Mouse (Mus musculus): ENCODE results near the gene Dnajc13.

Gene Dnajc13

DNA sequence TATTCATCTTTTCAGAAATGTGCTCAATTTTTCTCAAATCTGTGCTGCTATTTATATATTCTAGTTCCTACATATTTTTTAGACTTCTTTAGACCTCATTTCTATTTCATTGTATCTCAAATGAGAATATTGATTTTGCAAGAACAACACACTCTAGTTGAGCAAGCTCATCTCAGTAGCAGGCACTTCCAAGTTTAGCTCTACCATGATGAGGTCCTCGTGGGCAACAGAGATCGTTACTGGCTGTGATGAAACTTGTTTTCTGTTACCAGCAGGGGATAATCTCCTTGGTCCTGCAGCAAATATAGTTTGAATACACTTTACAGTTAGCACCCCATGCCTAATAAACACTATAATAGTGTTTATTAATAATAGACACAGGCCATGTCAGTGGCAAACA is 6.6 kb downstream of the Dnajc13 start:
- no peak for DNase-seq (ENCODE audit: extremely low spot score, low spot score)

DNA sequence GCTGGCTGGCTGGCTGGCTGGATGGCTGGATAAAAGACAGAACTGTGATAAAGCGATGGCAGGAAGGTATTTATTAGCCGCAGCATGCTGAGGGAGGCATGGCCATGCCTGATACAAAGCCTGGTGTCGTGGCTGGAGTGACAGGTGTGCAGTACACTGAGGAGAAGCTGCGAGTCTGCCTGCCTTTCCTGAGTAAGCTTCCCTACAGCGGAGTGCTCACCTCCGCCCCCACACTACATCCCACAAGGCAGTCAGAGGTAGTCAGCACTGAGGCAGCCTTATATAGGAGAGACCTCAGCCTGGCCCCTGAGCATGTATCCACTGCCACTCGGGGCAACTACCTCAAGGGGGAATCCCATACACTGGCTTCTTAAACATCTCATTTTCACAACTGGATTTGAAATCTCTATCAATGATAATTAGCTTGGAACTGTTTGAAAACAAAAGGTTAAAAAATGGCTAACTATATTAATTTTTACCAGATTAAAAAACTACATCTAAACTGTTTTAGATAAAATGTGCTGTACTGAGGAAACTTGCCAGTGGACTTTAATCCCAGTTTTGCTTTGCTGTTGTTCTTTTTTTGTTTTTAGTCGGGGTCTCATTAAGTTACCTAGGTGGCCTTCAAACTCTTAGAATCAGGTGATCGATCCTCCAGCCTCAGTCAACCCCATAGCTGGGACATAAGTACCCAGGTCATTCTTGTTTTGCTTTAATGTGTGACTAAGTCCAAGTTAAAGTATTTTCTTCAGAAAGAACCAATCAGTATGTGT is 8.1 kb downstream of the Dnajc13 start:
- DNase-seq (ENCODE audit: extremely low spot score, low spot score): no peak

DNA sequence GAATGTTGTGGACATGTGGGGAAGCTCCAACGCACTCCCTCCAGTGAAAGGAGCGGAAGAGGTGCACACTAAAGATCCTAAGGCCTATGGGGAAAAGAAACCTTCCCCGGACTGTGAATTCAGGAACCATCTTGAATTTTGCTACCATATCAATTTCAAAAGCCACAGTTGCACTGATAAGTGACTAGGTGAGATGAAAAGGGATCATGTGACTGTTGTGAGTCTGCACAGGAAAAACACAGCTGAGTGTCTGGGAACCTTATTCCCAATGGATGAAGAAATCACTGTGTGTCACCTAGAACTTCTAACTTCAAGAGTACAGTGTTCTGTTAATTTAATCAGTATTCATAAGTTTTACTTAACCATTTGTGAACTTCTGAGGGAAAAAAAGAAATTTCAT is 10.1 kb downstream of the Dnajc13 start:
- no peak for DNase-seq (ENCODE audit: extremely low spot score, low spot score)

DNA sequence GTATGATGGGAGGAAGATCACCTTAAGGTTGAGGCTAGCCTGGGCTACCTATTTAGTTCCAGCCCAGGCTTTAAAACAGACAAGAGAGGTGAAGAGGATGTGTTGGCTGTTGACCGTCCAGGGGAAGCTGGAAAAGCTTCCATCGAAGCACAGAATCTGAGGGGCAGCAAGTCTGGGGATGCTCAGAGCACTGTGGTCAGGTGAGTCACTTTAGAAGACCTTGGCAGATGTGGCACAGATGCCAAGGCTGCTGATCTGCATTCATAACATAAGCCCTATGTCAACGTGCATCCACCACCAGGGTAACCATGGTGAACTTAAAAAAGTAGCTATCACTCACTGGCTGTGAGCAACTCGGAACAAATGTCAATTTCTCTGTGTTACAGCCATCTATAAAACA is 11.0 kb downstream of the Dnajc13 start:
- DNase-seq (ENCODE audit: extremely low spot score, low spot score): no peak

DNA sequence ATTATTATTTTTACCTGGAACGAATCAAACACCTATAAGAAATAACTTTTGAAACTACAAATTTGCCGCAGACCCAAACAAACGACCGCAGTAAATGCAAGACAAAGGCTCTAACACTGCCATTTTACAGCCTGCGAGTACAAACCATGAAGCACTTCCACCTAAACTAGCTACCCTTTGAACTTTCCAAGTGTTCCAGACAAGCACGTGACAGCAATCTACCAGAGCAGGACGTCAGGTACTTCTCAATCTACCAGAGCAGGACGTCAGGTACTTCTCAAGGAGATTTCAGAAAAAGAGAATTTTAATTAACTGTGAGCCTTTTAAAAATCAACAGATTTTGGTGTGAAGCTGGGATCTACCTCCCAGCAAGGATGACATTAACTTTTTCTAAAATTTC is 11.6 kb downstream of the Dnajc13 start:
- DNase-seq (ENCODE audit: extremely low spot score, low spot score): no peak

DNA sequence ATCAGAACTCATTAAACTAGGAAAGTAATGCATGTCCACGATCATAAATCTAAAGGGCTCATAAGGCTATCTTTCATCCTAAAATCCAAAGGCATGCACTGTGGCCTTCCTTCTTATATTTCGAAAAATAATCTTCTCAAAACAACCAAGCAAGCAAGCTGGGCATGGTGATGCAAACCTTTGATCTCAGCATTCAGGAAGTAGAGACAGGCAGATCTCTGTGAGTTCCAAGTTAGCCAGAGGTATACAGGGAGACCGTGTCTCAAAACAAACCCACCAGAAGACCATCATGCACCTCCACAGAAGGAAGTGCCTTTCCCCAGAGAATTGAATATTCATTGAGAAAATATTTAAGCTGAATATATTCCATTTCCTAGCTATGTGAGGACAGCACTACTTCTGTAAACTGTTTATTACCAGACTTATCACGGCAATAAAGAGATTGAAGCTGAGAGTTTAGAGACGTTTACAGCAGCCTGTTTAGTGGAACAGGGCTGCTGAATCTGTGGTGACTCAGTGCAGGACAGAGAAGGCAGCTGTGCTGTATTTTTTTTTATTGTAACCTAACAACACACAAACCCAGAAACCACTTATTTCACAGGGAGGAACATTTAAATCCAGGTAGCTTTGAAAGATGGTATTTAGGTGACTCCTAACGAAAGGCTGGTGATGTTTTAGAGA is 15.3 kb downstream of the Dnajc13 start:
- DNase-seq (ENCODE audit: extremely low spot score, low spot score): no peak

DNA sequence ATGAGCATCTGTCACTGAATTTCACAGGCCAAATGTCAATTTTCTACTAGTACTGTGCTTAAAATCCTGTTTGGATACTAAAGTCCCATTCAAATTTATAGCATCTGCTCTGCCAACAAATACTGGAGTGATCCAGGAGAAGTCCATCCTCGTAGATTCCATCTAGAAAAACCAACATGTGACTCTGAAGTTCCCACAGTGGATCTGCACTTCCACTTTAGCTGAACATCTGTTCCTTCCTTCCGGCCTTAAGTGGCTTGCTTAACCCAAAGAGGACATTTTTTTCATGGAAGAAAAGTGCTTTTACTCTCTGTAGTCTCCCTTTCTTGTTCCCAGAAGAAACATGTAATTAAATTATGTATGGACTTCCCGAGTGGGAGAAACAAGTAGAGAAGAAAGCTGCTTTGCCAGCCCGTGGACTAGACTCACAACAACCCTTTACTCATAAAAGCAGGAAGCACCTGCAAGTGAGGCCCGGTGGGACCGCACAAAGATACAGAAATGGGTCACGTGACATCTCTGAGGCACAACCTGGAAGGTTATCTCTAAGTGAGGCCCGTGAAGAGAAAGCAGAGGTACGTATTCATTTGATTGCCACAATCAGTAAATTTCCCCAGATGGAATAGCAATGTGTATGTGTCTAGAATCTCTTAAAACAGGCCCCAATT is 18.8 kb downstream of the Dnajc13 start:
- DNase-seq (ENCODE audit: extremely low spot score, low spot score): no peak

DNA sequence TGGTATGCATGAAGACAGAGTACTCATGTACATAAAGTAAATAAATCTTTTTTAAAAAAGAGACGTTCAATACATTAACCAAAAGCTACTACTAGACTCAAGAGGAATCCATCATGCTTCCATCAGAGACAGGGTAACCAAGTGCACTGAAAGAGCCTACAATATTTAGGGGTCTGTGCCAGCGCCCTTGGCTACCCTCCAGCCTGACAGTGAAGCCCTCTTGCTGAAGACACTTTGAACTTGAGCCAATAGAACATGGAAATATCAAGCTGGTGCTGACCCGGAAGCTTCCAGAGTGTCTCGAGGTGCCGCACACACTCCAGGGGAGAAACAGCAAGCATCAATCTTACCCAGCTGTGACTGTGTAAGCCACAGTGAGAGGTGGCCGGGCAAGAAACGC is 22.6 kb downstream of the Dnajc13 start:
- no peak for DNase-seq (ENCODE audit: extremely low spot score, low spot score)

DNA sequence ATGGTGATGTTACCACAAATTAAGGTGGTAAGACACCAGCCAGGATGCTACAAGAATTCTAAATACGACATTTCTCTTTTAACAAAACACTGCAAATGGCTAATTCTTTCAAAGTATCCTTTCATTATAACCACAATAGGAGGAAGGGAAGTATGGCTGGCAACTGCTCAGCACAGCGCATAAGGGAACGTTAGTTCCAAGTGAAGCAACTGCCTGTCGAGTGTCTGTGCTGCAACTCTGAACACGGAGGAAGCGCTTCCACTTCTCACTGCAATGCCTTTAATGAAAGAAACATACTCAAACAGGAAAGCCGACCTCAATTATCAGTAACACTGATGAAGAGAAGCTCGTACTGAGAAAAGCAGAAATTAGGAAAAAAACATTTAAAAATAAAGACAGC is 23.7 kb downstream of the Dnajc13 start:
- no peak for DNase-seq (ENCODE audit: extremely low spot score, low spot score)

DNA sequence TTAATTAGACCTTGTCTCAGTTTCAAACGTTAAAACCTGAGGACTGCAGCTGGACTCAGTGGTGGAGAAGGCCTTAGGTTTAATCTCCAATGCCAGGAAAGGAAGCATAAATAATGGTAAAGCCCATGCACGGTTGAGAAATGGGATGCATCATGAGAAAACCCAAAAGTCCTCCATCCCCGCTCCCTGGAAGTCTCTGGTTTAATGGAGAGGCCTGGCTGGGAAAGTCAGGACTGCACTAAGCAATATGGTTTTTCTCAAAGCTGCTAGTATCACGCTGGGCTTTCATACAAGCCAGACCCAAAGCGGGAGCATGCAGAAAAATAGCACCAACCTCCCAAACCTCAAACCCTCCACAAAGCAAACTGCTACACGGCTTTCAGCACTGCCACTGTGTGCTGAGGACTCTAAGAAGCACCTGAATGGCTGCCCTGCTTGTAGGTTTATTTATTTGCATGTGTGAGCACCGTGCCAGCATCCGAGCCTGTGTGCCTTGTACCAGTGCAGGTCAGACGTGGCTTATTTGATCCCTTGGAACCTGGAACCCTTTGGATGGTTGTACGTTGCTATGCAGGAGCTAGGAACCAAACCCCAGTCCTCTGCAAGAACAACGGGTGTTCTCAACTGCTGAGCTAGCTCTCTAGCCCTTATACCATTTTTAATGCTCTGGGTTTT is 26.3 kb downstream of the Dnajc13 start:
- DNase-seq (ENCODE audit: extremely low spot score, low spot score): no peak

DNA sequence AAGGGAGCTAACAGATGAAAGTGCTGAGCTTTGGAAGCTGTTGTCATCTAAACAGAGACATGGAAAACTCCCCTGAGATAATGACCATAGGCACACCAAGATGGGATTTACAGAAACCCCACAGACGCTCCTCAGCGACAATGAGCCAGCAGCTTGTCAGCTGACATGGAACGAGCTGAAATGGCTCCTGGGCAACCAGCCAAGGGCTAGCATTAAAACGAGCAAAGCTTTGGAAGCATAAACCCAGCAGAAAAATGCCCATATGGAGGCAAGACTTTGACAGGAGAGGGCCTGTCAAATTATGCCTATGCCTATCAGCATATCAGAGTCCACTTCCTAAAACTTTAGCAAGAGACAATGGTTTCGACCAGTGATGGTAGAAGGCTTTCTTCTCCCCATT is 27.0 kb downstream of the Dnajc13 start:
- no peak for DNase-seq (ENCODE audit: extremely low spot score, low spot score)

DNA sequence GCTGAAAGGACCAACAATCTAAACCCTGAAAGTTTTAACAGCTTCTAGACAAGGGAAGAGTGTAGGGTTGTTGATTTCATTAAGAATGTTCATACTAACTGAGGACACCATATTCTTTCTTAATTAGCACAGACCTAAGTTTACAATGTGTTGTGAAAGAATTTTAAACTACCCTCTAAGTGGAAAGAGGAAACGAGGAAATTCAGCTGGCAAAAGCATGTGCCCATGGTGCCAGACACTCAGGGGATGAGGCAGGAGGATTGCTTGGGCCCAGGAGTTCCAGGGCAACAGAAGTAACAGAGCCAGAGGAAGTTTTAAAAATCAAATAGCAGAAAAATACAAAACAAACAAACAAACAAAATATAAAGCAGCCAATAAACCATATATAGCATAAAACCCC is 28.9 kb downstream of the Dnajc13 start:
- DNase-seq (ENCODE audit: extremely low spot score, low spot score): no peak

DNA sequence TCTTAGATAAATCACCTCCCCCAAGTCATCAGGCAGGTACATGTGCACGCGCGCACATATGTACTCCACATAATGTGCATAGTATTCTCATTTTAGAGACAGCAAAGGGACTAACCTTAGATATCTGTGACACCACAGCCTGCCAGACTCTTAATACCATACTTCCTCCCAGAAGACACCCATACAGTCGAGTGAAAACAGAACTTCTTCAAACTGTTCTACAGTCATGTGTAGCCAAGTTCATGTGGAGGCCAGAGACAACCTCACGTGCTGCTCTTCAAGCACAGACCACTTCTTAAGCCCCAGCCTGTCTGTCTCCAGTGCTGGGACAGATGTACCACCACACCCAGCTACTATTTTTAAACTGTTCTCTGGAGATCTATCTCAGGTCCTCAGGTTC is 29.7 kb downstream of the Dnajc13 start:
- no peak for DNase-seq (ENCODE audit: extremely low spot score, low spot score)

DNA sequence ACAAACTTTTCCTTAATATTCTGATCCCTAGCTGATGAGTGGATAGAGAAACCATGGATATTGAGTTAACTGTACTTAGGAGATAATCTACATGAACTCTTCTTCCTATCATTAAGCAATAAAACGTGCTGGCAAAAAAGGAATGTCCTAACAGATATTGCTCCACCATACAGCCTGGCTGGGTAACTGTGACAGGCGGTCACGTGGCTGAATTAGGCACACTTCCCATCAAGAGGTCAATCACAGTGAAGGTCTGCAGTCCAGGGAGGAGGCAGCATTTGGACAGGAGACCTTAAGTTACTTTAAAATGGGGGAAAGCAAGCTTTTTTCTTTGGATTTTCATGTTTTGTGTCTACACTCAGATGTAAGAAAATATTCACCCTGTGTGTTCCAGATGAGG is 30.7 kb downstream of the Dnajc13 start:
- no peak for DNase-seq (ENCODE audit: extremely low spot score, low spot score)

DNA sequence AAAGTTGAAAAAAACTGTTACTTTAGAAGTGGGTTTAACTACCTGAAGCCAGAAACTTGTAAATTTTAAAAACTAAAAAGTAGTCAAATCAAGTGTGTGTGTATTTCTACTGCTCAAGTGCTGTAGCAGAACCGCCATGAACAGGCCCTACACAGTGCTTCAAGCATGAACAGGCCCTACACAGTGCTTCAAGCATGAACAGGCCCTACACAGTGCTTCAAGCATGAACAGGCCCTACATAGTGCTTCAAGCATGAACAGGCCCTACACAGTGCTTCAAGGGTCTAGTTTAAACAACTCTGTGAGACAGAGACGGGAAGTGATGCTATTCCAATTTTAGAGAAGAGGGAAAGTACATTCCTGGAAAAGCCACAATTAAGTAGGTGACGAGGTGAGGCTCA is 51.3 kb downstream of the Dnajc13 start:
- DNase-seq (ENCODE audit: extremely low spot score, low spot score): no peak

DNA sequence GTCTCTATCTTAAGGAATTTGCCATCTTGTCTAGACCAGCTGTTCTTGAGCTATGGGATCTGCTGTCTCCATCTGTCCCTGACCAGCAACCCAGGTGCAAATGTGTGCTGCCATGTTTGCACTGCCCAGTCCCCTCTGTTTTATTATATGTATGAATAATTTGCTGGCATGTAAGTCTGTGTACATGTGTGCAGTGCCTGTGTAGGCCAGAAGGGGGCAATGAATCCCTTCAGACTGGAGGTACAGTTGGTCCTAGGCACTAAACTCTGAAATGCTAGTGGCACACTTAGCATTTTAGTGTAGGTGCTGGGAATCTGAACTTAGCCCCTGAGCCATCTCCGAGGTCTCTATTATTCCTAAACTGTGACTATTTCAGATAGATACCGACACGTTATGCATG is 58.9 kb downstream of the Dnajc13 start:
- peak; percentile 33 for DNase-seq (ENCODE audit: extremely low spot score, low spot score)

DNA sequence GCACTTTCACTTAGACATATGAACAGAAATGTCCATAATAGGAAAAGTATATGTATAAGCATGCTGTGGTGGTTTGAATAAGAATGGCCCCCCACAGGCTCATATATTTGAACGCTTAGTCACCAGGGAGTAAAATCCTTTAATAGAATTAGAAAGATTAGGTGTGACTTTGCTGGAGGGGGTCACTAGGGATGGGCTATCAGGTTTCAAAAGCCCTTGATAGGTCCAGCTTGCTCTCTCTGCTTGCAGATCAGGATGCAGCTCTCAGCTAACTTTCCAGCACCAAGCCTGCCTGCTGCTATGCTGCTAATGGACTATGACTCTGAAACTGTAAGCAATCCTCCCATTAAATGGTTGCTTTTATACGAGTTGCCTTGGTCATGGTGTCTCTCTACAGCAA is 68.2 kb downstream of the Dnajc13 start:
- DNase-seq (ENCODE audit: extremely low spot score, low spot score): no peak

DNA sequence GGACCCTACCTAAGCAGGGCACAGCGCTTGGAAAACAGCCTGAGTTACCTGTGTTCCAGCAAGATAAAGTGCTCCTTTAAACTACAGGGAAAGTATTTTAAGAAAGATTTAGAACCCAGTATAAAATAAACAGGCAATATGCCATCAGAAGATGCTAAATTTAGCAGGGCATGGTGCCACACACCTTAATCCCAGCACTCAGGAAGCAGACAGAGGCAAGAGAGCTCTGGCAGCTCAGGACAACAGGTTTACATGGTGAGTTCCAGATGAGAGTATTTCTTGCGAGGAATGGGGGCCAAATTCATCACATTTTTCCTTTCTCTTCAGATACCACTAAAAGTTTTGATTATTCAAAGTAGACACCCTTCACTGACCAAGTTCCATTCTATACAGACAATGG is 68.8 kb downstream of the Dnajc13 start:
- no peak for DNase-seq (ENCODE audit: extremely low spot score, low spot score)

DNA sequence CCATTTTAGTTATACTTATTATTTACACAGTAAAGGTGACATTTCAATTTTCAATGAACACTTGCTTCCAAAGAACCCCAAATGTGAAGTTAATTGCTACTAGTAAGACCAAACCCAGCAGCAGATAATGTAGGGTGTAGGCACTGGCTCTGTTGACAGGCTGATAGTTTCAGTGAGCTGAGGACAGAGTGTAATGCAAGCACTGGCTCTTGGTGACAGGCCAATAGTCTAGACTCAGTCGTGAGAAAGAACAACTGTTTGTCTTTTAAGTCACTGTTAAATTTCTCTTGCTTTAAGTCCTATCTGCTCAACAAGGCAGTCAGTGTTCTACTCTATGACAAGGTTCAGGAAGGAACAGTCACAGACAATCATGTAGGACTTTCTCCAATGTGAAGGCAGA is 69.4 kb downstream of the Dnajc13 start:
- DNase-seq (ENCODE audit: extremely low spot score, low spot score): no peak

DNA sequence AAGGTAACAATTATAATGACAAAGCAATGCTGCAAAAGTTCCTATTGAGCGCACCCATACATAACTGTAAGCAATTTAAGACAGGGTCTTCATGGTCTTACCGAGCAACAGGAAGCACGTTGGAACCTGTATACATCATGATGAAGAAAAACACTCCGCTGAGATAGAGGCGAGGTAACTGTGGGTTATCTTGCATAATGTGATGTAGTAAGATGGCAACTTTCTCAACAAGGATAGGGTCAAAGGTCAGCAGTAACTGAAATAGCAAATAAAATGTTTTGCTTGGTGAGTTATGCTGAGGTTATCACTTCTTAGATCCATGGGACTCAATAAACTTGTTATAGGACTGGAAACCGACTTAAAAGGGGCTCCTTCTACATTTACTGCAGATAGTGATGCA is 70.2 kb downstream of the Dnajc13 start:
- no peak for DNase-seq (ENCODE audit: extremely low spot score, low spot score)

DNA sequence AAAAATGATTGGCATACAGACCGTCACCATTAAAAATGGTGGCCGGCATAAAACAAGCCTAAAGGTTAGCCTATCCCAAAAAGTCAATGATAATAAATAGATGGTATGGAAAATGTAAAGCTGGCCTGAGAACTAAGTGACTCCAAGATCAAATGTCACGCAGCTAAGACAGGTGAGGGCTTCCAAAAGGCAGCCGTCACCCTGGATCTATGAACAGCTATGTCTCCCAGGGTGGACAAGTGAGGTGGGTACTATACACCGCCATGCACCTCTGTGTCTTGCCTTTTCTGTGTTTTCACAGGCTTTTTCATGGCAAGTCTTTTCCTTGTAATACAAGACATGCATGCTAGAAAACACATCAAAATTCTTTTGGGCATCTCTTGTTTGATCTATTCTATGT is 73.1 kb downstream of the Dnajc13 start:
- no peak for DNase-seq (ENCODE audit: extremely low spot score, low spot score)

DNA sequence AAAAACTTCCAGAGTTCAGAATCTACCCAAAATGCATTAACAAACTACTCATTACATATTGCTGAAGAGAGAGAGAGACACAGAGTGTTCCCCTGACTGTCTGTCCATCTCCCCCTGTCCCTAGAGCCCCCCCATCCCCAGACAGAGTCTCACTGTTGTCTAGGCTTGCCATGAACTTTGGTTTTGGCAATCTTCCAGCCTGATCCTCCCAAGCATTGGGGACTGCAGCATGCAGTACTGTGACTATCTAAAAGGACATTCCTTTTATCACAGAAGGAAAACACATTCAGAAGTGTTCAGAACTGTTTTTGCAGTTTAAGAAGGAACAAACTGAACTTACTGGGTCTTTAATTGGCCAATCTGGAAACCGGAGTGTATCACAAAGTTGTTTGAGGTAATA is 74.0 kb downstream of the Dnajc13 start:
- no peak for DNase-seq (ENCODE audit: extremely low spot score, low spot score)

All from neural tube, embryonic 10.5 days (tissue).